Mouse (Mus musculus) frontal cortex, adult (tissue): ENCODE measurements around the gene Tmem38b.

Experiments
- ATAC-seq: cut with Nextera tagmentation; 2 replicates; pipeline ENCODE4 v1.9.2; 2017; ENCODE audit warnings: mild to moderate bottlenecking, moderate library complexity, mixed read lengths; ENCODE audit not compliant: low TSS enrichment

The Tmem38b gene

DNA sequence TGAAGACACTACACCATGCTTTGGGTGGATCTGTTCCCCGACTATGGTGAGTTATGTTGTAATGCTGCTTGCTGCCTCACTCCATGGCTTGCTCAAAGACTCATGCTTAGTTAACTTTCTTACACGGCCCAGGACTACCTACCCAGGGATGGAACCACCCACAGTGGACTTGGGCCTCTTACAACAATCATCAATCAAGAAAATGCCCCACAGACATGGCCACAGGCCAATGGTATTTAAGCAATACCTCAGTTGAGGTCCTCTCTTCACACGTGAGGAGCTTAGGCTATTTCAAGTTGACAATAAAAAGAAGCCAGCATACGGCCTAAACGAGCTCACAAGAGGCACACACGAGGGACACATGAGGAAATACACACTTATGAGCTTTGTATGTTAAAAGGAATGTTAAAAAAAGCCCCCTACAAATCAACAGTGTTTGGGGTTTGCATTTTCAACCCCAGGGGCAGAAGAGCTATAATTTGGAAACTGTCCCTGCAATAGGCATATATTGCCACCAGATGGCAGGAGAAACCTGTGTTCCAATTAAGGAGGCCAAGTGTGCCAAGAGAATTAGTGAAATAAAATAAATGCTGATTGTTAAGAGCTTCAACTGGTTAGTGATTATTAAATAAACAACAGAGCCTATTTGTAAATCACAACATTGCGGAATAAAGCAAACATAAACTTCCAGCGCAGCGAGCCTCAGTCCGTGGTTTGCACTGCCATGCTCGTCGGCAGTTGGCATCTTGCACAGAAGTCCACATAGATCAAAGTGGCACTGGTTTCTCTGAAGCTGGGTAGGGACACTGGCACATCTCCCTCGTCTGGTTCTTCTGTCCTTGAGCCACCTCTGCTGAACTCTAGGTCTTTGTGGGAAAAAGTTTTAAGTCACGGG lies 58.8 kb downstream of the Tmem38b start:
- ATAC-seq, result peak; percentile 78

DNA sequence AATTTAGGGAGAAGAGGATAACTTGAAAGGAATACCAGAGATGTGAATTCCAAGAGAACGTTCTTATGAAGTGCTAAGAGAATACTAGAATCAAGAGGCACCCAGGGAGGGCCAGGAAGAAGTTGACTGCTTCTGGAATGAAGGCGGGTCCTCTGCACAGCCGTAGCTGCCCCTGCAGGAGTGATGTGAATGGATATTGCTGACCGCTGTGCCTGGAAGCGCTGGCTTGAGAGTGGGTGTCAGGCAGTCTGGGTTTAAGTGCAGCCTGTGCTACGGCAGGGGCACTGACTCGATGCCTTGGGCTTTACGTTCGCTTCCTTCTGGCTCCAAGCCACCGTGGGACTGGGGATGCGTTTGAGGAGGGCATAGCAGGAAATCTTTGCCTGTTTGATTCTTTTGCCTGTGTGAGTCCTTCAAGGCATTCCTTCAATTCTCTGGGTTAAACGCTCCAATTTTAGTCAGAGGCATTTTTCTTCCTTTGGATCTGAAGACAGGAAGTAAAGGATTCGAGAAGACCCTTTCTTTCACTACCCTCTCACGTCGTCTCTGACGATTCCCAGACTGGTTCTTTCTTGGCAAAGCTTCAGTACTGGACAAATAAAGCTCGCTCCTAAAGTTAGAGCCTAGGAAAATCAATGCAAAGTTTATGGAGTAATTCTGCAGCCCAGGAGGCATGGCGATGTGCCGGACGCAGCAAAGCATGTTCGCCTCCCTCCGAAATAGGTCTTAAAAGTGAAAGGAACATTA lies 60.7 kb downstream of the Tmem38b start:
- no peak for ATAC-seq

GRCm38 (mm10) chr4:53895335-53895734 lies 69.5 kb downstream of the Tmem38b start:
- no peak for ATAC-seq

DNA sequence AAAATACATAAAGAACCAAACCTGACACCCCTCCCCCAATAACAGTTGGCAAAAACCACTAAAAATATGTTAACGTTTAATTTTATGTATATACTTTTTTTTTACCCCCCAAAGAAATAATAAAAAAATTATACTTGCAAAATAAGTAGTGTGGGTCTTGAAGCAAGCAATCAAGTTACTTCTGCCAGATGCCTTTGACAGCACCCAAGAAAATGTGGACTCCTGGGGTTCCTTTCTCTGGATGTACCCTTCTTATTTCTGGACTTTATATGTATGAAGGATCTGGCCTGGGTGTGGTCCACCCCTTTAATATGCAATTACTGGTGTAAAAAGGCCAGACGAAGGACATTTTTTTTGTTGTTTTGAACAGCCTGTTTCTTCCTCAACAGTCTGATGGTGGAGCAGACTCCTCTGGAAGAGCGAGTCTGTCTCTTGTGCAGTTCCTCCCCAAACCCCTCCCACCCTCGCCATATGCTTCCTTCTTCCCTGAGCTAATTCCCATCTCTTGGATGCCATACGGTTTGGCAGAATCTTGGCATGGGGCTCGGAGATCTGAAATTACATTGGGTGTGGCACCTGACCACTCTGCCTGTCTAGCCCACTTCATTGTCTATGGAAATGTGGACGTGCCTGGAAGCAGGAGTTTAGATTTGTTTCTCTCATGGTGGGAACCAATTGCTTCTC lies 70.4 kb downstream of the Tmem38b start:
- ATAC-seq, result peak; percentile 57; the same call in 1 of the 2 replicates

DNA sequence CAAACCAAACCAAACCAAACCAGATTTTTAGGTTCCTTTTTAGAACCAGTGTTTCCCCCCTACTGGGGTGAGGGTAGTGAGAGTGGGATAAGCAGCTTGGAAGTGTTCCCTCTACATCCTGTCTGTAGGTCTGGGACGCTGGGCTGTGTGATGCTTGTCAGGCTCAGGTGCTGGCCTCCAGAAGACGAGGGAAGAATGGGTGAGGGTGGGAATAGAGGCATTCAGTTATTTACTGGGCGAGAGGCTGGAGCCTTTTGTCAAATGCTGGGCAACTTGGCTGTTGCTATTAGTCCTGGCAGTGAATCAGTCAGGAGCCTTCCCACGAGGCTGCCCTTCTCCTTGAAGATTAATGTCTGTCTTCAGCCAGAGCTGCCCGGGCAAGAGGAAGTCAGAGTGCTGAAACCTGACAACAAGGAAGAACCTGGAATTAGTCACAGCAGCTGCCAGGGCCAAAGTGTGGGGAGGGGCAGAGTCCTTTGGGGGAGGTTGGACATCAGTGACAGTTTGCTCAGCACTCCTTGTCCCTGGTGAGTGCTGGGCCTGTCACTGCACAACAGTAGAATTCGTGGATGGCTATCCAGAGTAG lies 74.6 kb downstream of the Tmem38b start:
- ATAC-seq, result no peak

DNA sequence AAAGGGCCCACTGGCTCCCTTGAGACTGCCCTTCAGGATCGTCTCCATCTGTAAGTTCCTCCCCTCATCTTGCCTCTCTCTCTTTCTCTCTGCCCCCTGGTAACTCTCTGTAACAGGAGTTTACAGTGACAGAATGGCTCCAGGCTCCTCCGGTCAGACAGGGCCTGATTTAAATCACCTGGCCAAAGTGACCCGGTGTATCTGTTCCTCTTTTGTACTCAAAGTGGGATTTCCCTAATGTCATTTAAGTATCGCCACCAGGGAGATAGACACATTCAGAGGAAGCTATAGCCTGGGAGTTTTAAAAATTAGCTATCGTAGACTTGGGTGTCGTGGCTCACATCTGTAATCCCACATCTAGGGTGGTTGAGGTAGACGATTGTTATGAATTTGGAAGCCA lies 78.5 kb downstream of the Tmem38b start:
- ATAC-seq, result no peak

DNA sequence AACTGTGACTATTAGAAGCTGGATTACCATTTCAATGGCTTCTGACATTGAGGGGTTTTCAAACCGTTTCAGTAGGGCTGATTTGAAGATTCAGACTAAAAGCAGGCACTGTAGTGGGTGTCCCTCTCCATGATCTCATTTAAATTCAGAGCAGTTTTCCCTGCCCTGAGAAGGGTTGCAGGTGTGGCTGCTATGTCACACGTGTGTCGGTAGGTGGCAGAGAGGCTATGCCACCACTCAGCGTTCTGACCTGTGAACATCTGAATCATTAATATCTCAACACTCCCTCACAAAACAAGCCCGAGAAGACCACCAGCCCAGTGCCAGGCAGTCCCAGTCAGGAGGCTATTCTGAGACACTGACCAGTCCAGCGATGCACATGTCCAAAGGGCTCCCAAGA lies 79.7 kb downstream of the Tmem38b start:
- ATAC-seq, result no peak

DNA sequence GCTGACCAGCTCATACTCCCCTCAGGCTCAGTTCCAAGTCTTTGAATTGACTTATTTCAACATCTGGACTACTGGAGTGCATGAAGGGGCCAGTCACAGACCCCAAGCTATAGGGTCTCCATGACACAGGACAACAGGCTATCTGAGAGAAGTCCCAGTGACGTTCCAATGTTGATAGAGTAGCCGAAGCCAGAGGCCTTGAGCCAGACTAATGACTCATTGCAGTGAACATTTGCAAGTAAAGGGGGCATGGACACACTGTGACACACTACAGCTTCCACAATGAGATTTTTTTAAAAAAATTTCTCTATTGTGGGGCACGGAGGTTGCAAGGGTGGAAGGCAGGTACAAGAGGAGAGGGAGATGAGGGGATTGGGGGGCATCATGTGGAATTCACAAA lies 81.2 kb downstream of the Tmem38b start:
- no peak for ATAC-seq
